Mouse (Mus musculus): ENCODE measurements around the gene Mpp4.

- no peak for TF ChIP-seq POLR2A (IDR thresholded peaks at IDR 0.05; ENCODE audit: insufficient read length, low read depth)
- no peak for TF ChIP-seq MAX (IDR thresholded peaks at IDR 0.05; ENCODE audit: low read depth)
- TF ChIP-seq E2F4 (IDR thresholded peaks at IDR 0.05; ENCODE audit: insufficient read depth): no peak
- TF ChIP-seq MYOD1 (IDR thresholded peaks at IDR 0.05; ENCODE audit: control insufficient read depth in 1 of 3, insufficient read length in 2 of 3, low read depth in 2 of 3): no peak
- TF ChIP-seq SRF (IDR thresholded peaks at IDR 0.05; ENCODE audit: control insufficient read depth, insufficient read length, low read depth): no peak
- TF ChIP-seq TCF12 (IDR thresholded peaks at IDR 0.05; ENCODE audit: insufficient read depth, poor library complexity, severe bottlenecking): no peak
Observed at GRCm38 (mm10) chr1:59163918-59164317, 729 bp upstream of the Mpp4 start.
